23 mouse cellular contexts compared by ENCODE assay signal in the genomic region with DNA sequence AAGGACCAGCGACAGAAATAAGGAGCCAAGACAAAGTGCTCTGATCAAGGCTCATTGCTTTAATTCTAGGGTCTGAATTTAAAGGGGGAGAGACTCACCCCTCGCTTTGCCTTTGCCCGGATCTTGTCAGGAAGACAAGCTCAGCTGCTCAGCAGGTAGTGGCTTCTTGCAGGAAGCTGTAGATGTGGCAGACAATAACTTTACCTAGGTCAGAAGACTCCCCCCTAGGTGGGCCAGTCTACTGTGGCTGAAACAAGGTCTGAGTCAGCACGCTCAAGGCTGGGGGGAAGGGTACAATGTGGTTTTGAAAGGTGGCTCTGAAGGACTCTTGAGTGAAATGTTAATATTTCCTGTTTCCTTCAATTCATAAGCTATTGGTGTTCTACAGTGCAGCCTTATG.
DNase-seq lines count a peak whose midpoint lies in the region; ATAC-seq lines count a peak whose summit lies in the region.
"Had no signal": no experiment of that assay in that cellular context is flagged by ENCODE, and none has a peak within 500 bp of the region (broad histone marks: within the 10 kb centered on the region; RNA-seq: fewer than 3 reads in every experiment).

No protein-coding gene starts in this region.

- ATAC-seq in hematopoietic stem cell, adult 5-6 weeks (replicated peaks in 1 of 2; ENCODE audit: insufficient read depth in 1 of 2, low FRiP score in 2 of 2, low TSS enrichment in 1 of 2, low read depth in 1 of 2, poor library complexity in 2 of 2, severe bottlenecking in 2 of 2) = peak; percentile 22 to 25; a peak in 1 of 4 replicates
- ATAC-seq in frontal cortex, adult (ENCODE audit: low TSS enrichment) = no peak
- ATAC-seq: activated CD4-positive, CD25-positive, alpha-beta regulatory T cell, adult 4 months; CD4-positive, CD25-positive, alpha-beta regulatory T cell, adult 4 months; Patski had no signal

- intact Hi-C loops in left cerebral cortex, postnatal 14 days (cut with DNase I) = no loop called here

- peak; percentile 31 for DNase-seq in 416B (ENCODE audit: low read depth)
- DNase-seq in ES-CJ7 (ENCODE audit: low read depth, low spot score) = peak; percentile 45
- peak; percentile 94 for DNase-seq in R1 (ENCODE audit: low read depth, low spot score)
- DNase-seq in left cerebral cortex, postnatal 14 days (ENCODE audit: low spot score in 2 of 2) = no peak
- no peak for DNase-seq in heart, adult 9 months (ENCODE audit: low spot score in 2 of 2)
- no peak for DNase-seq in gastrocnemius, postnatal 25 days
- DNase-seq: adrenal gland, adult 2 months; adrenal gland, adult 8-10 months; adrenal gland, postnatal 10 days; adrenal gland, postnatal 14 days; adrenal gland, postnatal 25 days; adrenal gland, postnatal 36 days; B cell, adult 2 months; cerebellum, adult 11 months; cerebellum, adult 11-12 months; cerebellum, adult 18-20 months; cerebellum, adult 2 months; cerebellum, adult 8-10 months had no signal

Comparison
In these comparisons a context has a peak if more than half of its experiments do, and no peak if none do; other contexts are left out.
1. DNase-seq: peak in 416B (single experiment), ES-CJ7 (single experiment) and R1 (single experiment); none in left cerebral cortex, postnatal 14 days (0 of 2), heart, adult 9 months (0 of 2) and gastrocnemius, postnatal 25 days (single experiment).